Mouse (Mus musculus) myocyte (in vitro differentiated cells): ENCODE measurements at regions not wholly inside any gene's neighbourhood (a gene's known extent, or its start where the extent isn't known, plus 50 kb on each side); places are given as distances from the start of the nearest gene placed in this dataset.
A peak's percentile ranks its signal among the peaks of the same experiment; 100 is the strongest.

Source experiments
- H3K27me3 ChIP-seq: one replicate; pipeline ENCODE4 v1.6.1; 2011; ENCODE audit not compliant: control insufficient read depth, insufficient read depth, insufficient read length
- H3K36me3 ChIP-seq: one replicate; pipeline ENCODE4 v1.6.1; 2011; ENCODE audit not compliant: control insufficient read depth, insufficient read depth
- H3K4me2 ChIP-seq: one replicate; pipeline ENCODE4 v1.6.1; 2011; ENCODE audit warnings: low read depth, control low read depth
- H3K4me3 ChIP-seq: one replicate; pipeline ENCODE4 v1.5.1; 2011; ENCODE audit warnings: mild to moderate bottlenecking, control low read depth, moderate library complexity
- H3K79me2 ChIP-seq: one replicate; pipeline ENCODE4 v1.6.1; 2011; ENCODE audit not compliant: control insufficient read depth, insufficient read depth
- H3ac ChIP-seq: one replicate; pipeline ENCODE4 v1.6.1; 2011; ENCODE audit not compliant: control insufficient read depth, insufficient read length
- CEBPB ChIP-seq: IDR thresholded peaks from 2 replicates; pipeline ENCODE4 v1.6.1; 2011; ENCODE audit warnings: mild to moderate bottlenecking, moderate library complexity; ENCODE audit not compliant: poor library complexity, insufficient read depth, severe bottlenecking
- E2F4 ChIP-seq: IDR thresholded peaks from one replicate; pipeline ENCODE4 v1.6.1; 2011; ENCODE audit warnings: mild to moderate bottlenecking, control low read depth, moderate library complexity; ENCODE audit not compliant: insufficient read depth
- MAX ChIP-seq: IDR thresholded peaks from one replicate; pipeline ENCODE4 v1.6.1; 2011; ENCODE audit warnings: low read depth, mild to moderate bottlenecking, control low read depth
- MYOD1 ChIP-seq, 3 experiments: IDR thresholded peaks; one replicate each; pipeline ENCODE4 v1.6.1; 2011; ENCODE audit warnings: control low read depth in 2 of 3, low read depth in 2 of 3, mild to moderate bottlenecking in 2 of 3, moderate library complexity in 1 of 3; ENCODE audit not compliant: insufficient read length in 2 of 3, control insufficient read depth in 1 of 3
- MYOG ChIP-seq, 3 experiments: IDR thresholded peaks; one replicate each; pipeline ENCODE4 v1.6.1; 2011; ENCODE audit warnings: control low read depth in 2 of 3, low read depth in 2 of 3, mild to moderate bottlenecking in 2 of 3; ENCODE audit not compliant: insufficient read length in 2 of 3, control insufficient read depth in 1 of 3, insufficient read depth in 1 of 3
- POLR2A ChIP-seq: IDR thresholded peaks from one replicate; pipeline ENCODE4 v1.6.1; 2011; ENCODE audit warnings: low read depth, mild to moderate bottlenecking, control low read depth, moderate library complexity; ENCODE audit not compliant: insufficient read length
- POLR2AphosphoS2 ChIP-seq: IDR thresholded peaks from one replicate; pipeline ENCODE4 v1.6.1; 2011; ENCODE audit warnings: low read depth, control low read depth; ENCODE audit not compliant: insufficient read length
- REST ChIP-seq: IDR thresholded peaks from one replicate; pipeline ENCODE4 v1.6.1; 2011; ENCODE audit warnings: mild to moderate bottlenecking, control low read depth, moderate library complexity; ENCODE audit not compliant: insufficient read depth, insufficient read length
- SRF ChIP-seq: IDR thresholded peaks from one replicate; pipeline ENCODE4 v1.6.1; 2011; ENCODE audit warnings: low read depth; ENCODE audit not compliant: control insufficient read depth, insufficient read length
- TCF12 ChIP-seq: IDR thresholded peaks from one replicate; pipeline ENCODE4 v1.6.1; 2011; ENCODE audit warnings: mild to moderate bottlenecking, control low read depth; ENCODE audit not compliant: poor library complexity, insufficient read depth, severe bottlenecking
- TCF3 ChIP-seq: IDR thresholded peaks from one replicate; pipeline ENCODE4 v1.6.1; 2011; ENCODE audit warnings: low read depth, control low read depth; ENCODE audit not compliant: insufficient read length
- USF1 ChIP-seq: IDR thresholded peaks from one replicate; pipeline ENCODE4 v1.6.1; 2011; ENCODE audit warnings: low read depth, mild to moderate bottlenecking, control low read depth, moderate library complexity

- no peak for TF ChIP-seq CEBPB
- no peak for TF ChIP-seq POLR2AphosphoS2
- TF ChIP-seq MYOD1 (IDR thresholded peaks at IDR 0.05; ENCODE audit: control insufficient read depth in 1 of 3, insufficient read length in 2 of 3, low read depth in 2 of 3) = peak in 1 of 3 experiments; percentile 19
- no peak for TF ChIP-seq REST
- TF ChIP-seq MYOG (IDR thresholded peaks at IDR 0.05; ENCODE audit: control insufficient read depth in 1 of 3, insufficient read depth in 1 of 3, insufficient read length in 2 of 3, low read depth in 2 of 3) = peak in 1 of 3 experiments; percentile 10
- TF ChIP-seq SRF = no peak
- no peak for TF ChIP-seq E2F4
Observed at GRCm38 (mm10) chr10:98857395-98857794, 56.8 kb upstream of the Atp2b1 start.

GRCm38 (mm10) chr10:98861521-98861920, 52.7 kb upstream of the Atp2b1 start:
- Histone ChIP-seq H3K27me3 (no peaks in the 10 kb centered on the region), H3ac (no peak overlapping the region), H3K79me2 (no peaks in the 10 kb centered on the region), H3K4me3 (no peak overlapping the region), H3K4me2 (no peak overlapping the region), H3K36me3 (no peaks in the 10 kb centered on the region)
- TF ChIP-seq E2F4 (no peak), SRF (no peak), REST (no peak), USF1 (no peak), MYOD1 (IDR thresholded peaks at IDR 0.05; ENCODE audit: control insufficient read depth in 1 of 3, insufficient read length in 2 of 3, low read depth in 2 of 3) (no peak), MYOG (IDR thresholded peaks at IDR 0.05; ENCODE audit: control insufficient read depth in 1 of 3, insufficient read depth in 1 of 3, insufficient read length in 2 of 3, low read depth in 2 of 3) (no peak), TCF3 (no peak), MAX (no peak)

More at GRCm38 (mm10) chr10:98857395-98857794, 56.8 kb upstream of the Atp2b1 start:
- Histone ChIP-seq H3ac (no peak overlapping the region), H3K4me2 (no peak overlapping the region), H3K27me3 (no peaks in the 10 kb centered on the region), H3K79me2 (no peaks in the 10 kb centered on the region), H3K36me3 (no peaks in the 10 kb centered on the region), H3K4me3 (no peak overlapping the region)

- Histone ChIP-seq H3ac (no peak overlapping the region), H3K4me2 (no peak overlapping the region), H3K79me2 (no peaks in the 10 kb centered on the region), H3K27me3 (no peaks in the 10 kb centered on the region), H3K4me3 (no peak overlapping the region), H3K36me3 (no peaks in the 10 kb centered on the region)
- TF ChIP-seq CEBPB (no peak), TCF3 (no peak), MAX (no peak), E2F4 (no peak), MYOG (IDR thresholded peaks at IDR 0.05; ENCODE audit: control insufficient read depth in 1 of 3, insufficient read depth in 1 of 3, insufficient read length in 2 of 3, low read depth in 2 of 3) (no peak), TCF12 (no peak), POLR2A (no peak), POLR2AphosphoS2 (no peak), REST (no peak), USF1 (no peak)
Observed at GRCm38 (mm10) chr10:98862712-98863111, 51.5 kb upstream of the Atp2b1 start.

- no peaks in the 10 kb centered on the region for H3K79me2 ChIP-seq
- no peaks in the 10 kb centered on the region for H3K27me3 ChIP-seq
- TF ChIP-seq SRF (no peak), POLR2AphosphoS2 (no peak), POLR2A (no peak), TCF12 (no peak), MYOD1 (IDR thresholded peaks at IDR 0.05; ENCODE audit: control insufficient read depth in 1 of 3, insufficient read length in 2 of 3, low read depth in 2 of 3) (no peak), E2F4 (no peak), CEBPB (no peak), MYOG (IDR thresholded peaks at IDR 0.05; ENCODE audit: control insufficient read depth in 1 of 3, insufficient read depth in 1 of 3, insufficient read length in 2 of 3, low read depth in 2 of 3) (no peak), USF1 (no peak), TCF3 (no peak), MAX (no peak), REST (no peak)
- H3ac ChIP-seq = no peak overlapping the region
- H3K4me3 ChIP-seq = no peak overlapping the region
- no peak overlapping the region for H3K4me2 ChIP-seq
- H3K36me3 ChIP-seq = no peaks in the 10 kb centered on the region
Observed at GRCm38 (mm10) chr10:98864384-98864783, 49.8 kb upstream of the Atp2b1 start.
